Mouse (Mus musculus) testis, postnatal 10 days (tissue): ENCODE data around the gene AL607142.1.

Experiments
- DNase-seq: peaks from one replicate; pipeline ENCODE4 v3.0.0; 2021; ENCODE audit warnings: low spot score

Gene AL607142.1

DNA sequence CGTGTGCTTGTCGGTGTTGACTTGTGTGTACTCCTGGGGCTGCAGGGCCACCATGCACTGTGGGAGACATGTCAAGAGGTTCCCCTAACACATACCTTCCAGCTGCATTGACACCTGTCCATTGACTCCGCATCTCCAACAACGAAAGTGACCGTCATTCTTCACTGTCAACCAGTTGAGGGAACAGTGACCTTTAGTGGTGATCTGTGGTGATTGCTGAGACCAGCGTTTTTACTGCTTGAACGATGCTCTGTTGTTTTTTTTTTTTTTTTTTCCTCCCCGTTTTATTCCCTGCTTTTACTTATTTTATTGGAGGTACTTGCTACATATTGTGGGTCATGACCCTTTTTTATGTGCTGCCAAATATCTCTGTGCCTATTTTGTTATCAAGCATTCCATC, 7.3 kb upstream of the AL607142.1 start:
- DNase-seq: no peak

DNA sequence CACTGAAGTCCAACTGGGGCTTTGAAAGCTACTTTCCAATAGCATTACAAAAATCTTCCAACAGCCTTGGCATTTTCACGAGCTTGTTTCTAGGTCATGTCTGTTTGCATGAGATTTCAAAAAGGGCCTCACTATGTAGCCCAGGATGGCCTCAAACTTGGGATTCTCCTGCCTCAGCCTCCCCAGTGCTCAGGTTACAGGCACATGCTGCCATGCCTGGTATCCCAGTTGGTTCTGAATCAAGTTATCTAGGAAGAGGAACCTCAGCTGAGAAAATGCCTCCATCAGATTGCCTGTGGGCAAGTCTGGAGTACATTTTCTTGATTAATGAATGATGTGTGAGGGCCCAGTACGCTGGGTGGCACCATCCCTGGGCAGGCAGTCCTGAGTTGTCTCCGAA, 6.6 kb upstream of the AL607142.1 start:
- no peak for DNase-seq

DNA sequence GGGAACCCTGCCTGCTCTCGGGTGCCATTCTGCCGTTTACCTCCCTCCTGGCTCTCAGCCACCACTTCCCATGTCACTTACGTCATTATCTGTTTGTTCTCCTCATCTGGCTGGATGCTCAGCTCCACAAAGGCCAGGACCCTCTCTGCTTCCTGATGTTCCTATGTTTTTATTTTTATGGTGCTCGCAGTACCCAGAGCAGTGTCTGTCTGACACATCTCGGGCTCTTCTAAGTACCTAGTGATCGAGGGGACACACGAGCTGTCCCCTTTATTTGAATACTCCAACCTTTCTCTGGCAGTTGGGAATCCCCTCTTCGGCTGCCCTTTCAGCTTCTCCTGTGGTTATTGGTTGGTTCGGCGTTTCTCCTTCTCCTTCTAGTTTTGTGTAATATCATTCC, 6.0 kb upstream of the AL607142.1 start:
- DNase-seq: no peak

DNA sequence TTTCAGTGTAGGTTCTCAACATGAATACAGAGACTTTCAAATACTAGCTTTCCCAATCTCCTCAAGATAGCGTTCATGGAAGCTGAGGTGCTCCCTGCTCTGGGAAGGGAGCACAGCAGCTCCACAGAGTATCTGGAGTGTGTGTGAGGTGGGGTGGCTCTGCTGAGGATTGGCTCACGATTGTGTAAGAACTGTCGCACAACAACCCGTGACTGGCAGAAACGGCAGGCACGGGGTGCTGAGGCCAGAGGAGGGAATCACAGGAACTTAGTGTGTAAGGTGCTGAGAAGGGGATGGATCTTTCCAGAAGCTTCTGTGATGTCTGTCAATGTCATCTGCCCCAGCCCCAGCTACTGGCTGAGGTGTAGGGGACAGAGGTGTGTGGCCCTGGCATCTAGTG, 3.1 kb upstream of the AL607142.1 start:
- no peak for DNase-seq

DNA sequence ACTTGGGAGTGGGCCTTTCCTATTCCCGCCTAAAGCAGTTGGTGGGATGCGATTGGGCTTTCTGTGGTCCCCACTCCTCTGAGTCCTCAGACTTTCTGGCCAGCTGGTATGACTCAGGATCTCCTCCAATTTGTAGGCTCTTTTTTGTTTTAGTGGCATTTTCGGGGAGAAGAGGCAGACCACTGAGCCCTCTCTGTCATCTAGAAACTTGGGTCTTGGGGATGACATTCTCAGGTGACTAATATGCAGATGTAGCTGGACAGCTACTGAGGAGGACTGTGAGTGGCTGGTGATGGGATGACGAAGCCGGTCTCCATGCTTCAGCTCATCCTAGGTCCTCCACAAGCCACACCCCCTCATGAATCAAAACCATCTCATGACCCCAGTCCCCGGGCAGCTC, 2.6 kb upstream of the AL607142.1 start:
- DNase-seq: no peak

DNA sequence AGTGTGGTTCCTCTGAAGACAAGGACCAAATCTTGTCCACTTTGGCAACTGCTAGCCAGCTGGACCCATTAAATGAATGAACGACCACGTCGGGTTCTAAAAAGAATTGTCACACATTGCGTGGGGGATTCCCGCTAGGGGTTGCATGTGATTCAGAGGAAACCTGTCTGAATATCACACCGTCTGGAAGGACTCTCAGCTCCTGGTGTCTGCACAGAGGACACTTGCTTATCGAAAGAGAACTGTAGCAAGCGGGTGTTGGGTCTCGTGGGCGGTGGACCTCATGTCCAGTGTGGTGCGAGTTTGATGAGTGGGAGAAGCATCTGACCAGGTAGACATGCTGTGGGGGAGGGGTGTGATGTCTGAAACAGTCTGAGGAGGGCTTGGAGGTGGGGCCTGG, 2.0 kb upstream of the AL607142.1 start:
- no peak for DNase-seq

DNA sequence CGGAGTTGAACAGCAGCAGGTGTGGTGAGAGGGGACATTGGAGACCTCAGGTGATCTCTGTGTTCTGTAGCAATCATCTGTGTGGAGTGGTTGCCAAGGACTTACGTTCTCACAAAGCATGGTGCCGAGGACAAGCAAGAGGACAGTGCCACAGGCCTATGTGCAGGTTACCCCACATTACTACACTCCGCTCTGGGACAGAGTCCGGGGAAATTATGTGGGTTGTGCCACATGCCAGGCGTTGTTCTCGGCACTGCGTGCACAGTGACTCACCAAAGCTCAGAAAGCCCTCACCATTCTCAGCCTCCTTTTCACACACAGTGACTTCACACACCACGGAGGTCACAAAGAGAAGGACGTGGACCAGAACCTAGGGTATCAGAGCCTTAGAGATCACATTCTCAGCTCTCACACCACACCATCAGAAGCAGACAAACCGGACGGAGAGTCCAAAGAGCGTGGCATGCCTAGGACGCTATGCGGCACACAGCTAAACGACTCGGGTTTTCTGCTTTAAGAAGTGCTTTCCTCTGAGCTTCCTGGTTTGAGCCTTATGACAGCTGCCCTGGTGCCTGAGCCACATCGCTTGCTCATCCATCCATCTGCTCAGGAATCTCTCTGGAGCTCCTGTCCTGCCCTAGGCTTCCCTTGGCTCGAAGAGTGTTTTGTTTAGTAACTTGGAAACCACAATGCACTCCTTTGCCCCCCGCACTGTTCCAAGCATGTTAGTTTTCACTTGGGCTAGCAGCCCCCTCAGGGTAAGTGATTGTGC, 1.3 kb upstream of the AL607142.1 start:
- DNase-seq: no peak

DNA sequence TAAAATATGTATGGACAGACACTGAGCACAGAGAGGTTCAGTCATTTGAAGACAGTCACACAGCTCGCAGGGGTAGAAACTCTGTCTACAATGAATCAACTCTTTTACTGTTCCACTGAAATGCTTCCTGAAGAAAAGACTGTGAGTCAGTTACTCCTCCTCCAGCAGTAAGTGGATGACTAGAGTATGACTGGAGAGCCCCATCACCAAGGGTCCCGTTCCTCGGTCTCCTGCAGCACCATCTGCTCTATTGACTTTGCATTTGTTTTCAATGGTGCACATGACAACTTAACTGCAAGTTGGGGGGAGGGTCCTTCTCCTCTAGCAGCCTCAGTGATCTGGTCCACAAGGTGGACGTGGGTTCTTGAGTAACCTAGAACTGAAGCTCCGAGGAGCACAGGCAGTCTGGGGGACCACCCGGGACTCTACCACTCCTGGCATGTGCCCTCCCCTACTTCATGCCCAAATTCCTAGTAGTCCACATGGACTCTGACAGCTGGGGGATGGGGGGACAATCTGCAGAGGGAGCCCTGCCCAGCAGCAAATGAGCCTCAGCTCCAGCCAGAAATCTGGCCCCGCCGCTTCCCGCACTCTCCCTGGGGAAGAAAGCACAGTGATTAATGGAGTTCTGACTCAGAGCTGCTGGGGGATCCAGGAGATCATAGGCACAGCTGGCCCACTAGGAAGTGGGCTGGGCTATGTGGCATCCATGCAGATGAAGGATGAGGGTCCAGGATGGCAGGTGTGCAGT, 2.2 kb downstream of the AL607142.1 start:
- DNase-seq: no peak

DNA sequence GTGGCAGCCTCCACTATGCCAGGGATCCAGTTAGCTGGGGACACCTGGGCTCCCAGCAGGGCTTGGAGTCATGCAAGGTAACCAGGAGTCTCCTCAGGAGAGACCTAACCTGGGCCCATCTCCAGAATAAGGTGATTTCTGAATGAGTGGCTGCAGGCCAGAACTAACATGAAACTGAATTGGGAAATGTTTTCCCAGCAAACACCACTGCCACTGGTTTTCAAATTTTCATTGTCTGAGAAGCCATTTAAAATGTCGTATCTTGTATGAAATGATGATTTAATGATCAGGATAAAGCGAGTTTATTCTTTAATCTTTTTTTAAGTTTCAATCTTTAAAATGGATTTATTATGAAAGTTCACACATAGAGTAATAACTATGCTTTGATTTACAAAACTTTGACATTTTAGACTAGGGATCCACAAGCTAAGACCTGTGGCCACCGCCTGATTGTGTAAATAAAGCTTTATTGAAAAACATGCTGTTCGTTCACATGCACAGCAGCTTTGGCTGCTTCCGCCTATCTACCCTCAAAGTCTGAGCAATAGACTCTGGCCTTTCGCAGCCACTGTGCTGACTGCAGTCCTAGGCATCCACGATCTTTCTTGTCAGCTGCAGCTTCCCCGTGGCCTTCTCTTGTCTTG, 2.9 kb downstream of the AL607142.1 start:
- DNase-seq: no peak

DNA sequence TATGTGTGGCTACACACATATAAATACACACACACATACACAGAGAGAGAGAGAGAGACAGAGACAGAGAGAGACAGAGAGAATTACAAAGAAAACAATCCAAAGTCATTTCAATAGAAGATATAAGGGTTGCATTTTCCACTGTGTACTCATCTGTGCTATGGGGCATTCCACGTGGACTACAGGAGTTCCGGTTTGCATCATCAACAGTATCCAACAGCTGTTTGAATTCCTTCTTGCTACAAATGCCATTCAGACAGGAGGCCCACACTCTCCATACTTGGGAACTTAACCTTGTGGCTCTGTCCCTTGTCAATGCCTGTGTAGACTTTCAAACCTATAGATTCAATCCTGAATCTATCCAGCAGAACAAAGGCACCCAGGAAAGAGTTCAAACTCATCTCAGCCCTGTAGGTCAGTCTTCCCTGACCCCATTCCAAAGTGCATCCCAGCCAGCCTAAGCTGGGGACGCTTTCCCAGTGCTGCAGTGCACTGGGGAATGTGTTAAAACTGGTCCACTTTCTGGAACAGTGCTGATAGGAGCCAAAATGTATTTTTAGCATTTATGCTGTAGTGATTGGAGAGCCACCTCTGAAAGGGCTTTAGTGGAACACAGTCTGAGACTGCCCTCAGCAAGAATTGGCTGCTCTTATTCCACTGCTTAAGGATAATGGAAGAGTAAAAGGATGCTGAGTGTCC, 4.2 kb downstream of the AL607142.1 start:
- DNase-seq: no peak

DNA sequence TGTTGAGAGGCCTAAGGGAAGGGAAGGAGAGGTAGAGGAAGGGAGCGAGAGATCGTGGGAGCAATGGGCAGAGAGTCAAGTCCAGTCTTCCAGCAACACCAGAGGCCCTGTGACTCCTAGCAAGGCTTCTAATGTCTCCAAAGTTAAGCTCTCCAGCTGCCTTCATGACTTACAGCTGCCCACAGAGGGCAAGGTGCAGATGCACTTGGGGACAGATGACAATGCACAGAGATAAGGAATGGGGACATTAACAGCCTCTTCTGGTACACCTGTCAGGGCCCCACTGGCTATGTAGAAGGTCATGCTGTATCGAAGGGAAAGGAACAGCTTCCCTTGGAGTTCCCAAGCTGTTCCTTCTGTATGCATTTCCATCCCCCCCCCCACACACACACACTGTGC, 4.8 kb downstream of the AL607142.1 start:
- no peak for DNase-seq

DNA sequence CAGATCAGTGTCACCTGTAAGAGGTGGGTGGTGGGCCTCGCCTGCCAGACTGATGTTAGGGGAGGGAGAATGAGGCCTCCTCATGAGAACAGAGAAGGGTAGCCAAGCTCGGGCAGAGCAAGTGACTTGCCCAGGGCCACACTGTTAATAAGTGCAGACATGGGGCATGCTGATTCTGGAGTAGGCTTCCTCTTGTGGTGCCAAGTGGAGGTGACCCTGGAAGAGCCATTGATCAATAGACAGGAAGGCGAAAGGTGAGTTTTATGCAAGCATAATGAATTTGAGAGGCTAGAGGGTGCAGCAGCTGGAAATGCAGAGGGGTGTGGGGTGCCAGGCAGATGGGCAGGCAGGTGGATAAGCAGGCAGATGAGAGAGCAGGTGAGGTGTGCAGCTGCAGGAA, 6.6 kb downstream of the AL607142.1 start:
- DNase-seq: no peak

DNA sequence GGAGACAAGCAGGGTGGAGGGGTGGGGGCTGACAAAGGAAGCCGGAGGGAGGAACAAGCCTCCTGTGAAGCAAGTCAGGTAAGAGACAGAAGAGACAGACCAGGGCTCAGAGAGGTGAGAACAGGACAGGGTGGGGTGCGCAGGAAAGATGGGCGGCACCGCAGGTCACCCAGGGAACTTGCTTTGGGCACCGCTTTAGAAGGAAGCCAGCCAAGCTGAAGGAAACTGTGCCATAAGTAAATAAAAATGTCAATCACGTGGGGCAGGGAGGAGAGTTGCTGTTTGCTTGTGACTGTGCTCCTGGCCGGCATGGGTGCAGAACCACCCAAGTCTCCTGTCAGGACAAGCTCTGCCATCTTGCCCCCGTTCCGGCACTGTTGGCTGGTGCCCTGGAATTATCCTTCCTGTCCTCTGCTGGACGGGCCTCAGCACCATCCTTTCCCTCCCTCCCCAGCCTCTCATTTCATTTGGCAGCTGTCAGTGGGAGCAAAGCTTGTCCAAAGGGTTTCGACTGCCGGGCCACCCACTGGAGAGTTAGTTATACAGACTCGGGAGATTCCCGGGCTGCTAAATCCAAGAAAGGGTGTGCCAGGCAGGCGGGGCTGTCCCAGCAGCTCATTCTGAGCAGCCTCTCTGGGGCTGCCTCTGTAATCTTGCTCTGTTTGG, 7.2 kb downstream of the AL607142.1 start:
- DNase-seq: no peak

DNA sequence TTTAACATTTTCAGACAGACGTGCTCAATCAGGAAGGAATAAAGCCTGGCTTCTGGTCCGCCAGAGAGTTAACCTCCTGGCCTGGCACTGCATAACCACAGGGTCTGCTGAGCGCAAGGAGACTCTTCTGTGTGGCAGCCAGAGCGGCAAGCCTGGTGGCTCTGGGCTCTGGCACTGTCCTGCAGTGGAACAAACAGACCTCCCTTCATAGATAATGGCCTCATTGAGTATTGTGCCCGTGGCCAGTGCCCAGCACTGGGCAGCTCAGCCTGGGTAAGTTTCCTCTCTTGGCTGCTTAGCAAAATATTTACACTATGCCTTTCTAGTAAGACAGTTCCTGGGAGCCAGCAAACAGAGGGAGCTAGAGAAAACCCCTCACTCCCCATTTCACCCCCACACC, 9.3 kb downstream of the AL607142.1 start:
- no peak for DNase-seq

DNA sequence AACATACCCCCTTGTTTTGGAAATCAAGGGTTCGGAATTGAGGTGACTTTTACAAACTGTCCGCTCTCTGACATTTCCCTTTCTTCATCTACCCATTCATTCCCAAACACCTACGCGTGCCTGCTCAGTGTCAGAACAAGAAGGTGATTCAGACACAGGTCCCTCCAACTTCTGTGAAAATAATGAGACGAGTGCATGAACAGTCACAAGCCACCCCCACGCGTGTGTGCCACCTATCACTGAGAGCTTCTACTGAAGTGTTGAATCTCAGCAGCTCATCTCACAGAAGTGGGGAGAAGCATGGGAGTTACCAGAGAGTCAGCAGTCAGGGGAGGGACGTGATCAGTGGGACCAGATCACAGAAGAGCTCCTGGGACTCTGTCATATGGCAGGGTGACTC, 12.5 kb downstream of the AL607142.1 start:
- no peak for DNase-seq

DNA sequence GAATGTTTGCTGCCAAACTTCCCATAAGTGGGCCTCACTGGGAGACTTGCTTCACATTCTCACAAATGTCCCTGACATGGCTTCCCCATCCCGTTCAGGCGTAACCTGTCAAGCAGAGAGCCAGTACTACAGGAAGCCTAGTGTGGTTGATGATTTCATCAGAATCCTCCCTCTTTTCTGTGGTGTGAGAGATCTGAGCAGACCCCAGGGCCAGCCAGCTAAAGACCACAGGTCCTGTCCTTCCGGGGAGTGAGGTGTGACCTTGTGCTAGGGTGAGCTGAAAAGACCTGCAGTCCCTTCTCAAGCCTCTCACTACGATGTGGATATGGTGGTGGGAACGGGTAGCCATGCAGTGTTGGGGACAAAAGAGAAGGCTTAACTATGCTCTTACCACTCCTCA, 17.7 kb downstream of the AL607142.1 start:
- DNase-seq: no peak

DNA sequence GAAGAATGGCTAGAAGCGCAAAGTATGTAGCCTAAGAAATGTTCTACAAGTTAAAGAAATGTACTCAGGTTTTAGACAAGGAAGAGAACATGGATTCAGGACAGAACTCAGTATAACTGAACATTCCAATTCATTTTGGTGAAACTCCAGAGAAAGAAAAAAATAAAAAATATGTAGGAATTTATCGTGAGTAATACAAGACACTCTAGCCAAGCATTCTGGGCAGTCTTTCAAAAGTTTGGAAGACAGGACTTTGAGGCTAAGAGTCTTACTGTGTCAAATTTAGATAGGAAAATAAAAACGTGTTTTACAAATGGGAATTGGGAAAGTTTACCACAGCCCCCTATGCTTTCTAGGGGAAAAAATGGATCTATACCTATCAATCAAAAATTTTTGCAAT, 18.9 kb downstream of the AL607142.1 start:
- no peak for DNase-seq

DNA sequence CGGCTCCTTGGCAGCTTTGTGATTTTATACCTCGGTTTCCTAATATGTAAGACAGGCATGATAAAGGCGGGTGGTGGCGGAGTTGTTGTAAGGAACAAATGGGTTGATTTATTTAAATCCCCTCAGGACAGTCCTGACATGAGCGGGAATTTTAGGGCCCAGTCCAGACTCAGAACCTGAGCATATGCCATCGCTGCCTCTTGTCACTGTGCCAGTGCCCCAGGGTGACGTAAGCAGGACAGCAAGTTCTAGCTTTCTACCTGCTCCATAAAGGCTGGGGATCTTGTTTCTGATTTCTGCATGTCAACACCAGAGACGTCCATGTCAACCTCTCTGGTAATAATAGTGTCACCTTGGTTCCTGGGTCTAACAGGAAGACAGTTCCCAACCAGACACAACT, 24.7 kb downstream of the AL607142.1 start:
- no peak for DNase-seq

DNA sequence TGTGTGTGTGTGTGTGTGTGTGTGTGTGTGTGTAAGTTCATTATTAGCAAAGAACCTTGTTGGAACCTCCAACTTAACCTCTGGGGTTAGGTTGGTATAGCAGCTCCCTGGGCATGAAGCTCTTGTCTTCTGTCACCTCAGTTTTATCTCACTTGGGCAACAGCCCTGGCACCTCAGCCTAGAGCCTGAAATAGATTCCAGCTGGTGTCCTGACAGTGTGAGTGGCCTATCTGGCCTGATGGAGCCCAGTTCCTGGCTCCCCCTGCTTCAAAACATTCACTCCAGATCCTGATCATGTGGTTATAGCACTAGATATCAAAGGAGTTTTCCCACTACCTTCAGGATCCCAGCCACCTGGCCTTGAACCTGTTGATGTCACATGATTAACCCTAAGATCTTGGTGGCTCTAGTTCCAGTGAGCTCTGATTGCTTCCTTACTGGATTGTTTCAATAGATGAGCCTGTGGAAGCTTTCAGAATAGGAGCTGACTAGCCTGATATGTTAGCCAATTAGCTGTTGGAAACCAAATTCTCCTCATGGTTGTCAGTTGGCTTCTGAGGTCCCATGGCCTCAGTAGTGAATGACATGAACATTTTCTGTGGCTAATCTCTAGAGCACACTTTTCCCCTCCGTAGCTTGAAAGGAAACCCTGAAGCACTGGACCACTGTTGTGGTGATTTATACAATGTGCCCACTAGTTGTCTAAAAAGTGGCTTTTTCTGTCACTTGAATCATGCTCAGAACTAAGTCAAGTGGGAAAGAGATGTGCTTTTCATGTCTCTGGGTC, 27.4 kb downstream of the AL607142.1 start:
- no peak for DNase-seq

DNA sequence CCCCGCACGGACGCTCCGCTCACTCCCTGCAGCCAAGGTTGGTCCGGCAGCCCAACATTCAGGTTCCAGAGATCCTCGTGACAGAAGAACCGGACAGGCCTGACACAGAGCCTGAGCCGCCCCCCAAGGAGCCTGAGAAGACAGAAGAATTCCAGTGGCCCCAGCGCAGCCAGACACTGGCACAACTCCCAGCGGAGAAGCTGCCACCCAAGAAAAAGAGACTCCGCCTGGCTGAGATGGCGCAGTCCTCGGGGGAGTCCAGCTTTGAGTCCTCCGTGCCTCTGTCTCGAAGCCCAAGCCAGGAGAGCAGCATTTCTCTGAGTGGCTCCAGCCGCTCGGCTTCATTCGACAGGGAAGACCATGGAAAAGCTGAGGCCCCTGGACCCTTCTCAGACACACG, 32.1 kb downstream of the AL607142.1 start:
- DNase-seq: no peak

DNA sequence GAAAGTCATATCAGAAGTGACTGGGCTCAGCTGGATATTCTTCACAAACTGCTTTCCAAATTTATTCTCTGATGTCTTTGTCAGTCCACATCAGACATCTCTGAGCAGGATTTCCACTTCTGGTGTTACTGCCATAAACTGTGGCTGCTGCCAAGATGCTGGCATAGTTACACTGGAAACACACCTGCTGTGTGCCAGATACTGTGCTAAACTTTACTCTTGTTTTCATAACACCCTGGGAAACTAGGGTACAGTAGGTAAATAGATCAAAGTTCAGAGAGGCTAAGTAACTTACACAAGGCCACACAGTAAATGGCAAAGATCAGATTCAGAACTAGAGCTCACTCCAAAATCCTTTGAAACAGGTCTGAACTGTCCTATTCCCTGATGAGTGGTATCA, 36.4 kb downstream of the AL607142.1 start:
- no peak for DNase-seq
